Mouse (Mus musculus) heart, adult 2 months (tissue): ENCODE results near the gene Gm47955. TPM values are rescaled to one million over a fixed set of nuclear protein-coding genes. Genes with fewer than 3 reads are reported as not detected.

ENCODE experiments used
- DNase-seq, 2 experiments: peaks; one replicate each; pipeline ENCODE4 v3.0.0; 2021
- H3K27ac ChIP-seq: fragments of 200-600 bp; 2 replicates; pipeline ENCODE4 v1.8.1; 2022
- H3K27me3 ChIP-seq: fragments of 200-500 bp; 2 replicates; pipeline ENCODE4 v1.6.1; 2012; ENCODE audit warnings: mild to moderate bottlenecking, low read length, inconsistent platforms, mixed read lengths; ENCODE audit not compliant: control insufficient read depth, insufficient read depth
- H3K36me3 ChIP-seq: fragments of 200-500 bp; 2 replicates; pipeline ENCODE4 v1.6.1; 2012; ENCODE audit warnings: low read length, inconsistent platforms; ENCODE audit not compliant: control insufficient read depth, insufficient read depth
- H3K4me1 ChIP-seq: fragments of 200-500 bp; 2 replicates; pipeline ENCODE4 v1.6.1; 2011; ENCODE audit warnings: low read length; ENCODE audit not compliant: control insufficient read depth, insufficient read depth
- H3K4me3 ChIP-seq: fragments of 200-600 bp; 2 replicates; pipeline ENCODE4 v1.8.1; 2022
- H3K79me2 ChIP-seq: fragments of 200-500 bp; replicated peaks from 2 replicates; pipeline ENCODE4 v1.6.1; 2012; ENCODE audit warnings: mild to moderate bottlenecking, inconsistent platforms, low read length, moderate library complexity, mixed read lengths; ENCODE audit not compliant: control insufficient read depth, insufficient read depth
- H3K9ac ChIP-seq: fragments of 200-500 bp; 2 replicates; pipeline ENCODE4 v1.6.1; 2012; ENCODE audit warnings: low read depth, mild to moderate bottlenecking, control low read depth, inconsistent platforms, low read length, mixed read lengths
- CTCF ChIP-seq: fragments of 200-600 bp; IDR thresholded peaks from 2 replicates; pipeline ENCODE4 v1.8.1; 2022; ENCODE audit warnings: antibody characterized with exemption, mild to moderate bottlenecking, moderate library complexity
- EP300 ChIP-seq: fragments of 200-500 bp; IDR thresholded peaks from 2 replicates; pipeline ENCODE4 v1.6.1; 2011; ENCODE audit warnings: low read depth, low read length, control low read depth; ENCODE audit not compliant: insufficient read depth
- POLR2A ChIP-seq: fragments of 200-500 bp; IDR thresholded peaks from 2 replicates; pipeline ENCODE4 v1.6.1; 2011; ENCODE audit warnings: mild to moderate bottlenecking, low read depth, low read length, control low read depth; ENCODE audit not compliant: insufficient read depth
- WGBS: fragments of 180-500 bp; shearing (Covaris S2); methylation state at CpG from one replicate; pipeline ENCODE4 v1.1.7; 2018; 5-methylcytosine and 5-hydroxymethylcytosine counted together
- intact Hi-C: fragments of 180-260 bp; cut with DNase I; formaldehyde crosslinking; loops from one replicate; pipeline ENCODE4 v1.15.1; 2025
- polyA plus RNA-seq: library from polyadenylated mRNA; depleted of rRNA; stranded (reverse); fragments of >200 nt; gene quantifications from 2 replicates; pipeline ENCODE4 v1.2.3, GENCODE M21; 2012
- total RNA-seq, 2 experiments: library from RNA; stranded (reverse); gene quantifications; 2 replicates each; pipeline ENCODE4 v1.2.3; 2021

Gene Gm47955
- total and polyA plus RNA-seq, 3 experiments, result not detected

DNA sequence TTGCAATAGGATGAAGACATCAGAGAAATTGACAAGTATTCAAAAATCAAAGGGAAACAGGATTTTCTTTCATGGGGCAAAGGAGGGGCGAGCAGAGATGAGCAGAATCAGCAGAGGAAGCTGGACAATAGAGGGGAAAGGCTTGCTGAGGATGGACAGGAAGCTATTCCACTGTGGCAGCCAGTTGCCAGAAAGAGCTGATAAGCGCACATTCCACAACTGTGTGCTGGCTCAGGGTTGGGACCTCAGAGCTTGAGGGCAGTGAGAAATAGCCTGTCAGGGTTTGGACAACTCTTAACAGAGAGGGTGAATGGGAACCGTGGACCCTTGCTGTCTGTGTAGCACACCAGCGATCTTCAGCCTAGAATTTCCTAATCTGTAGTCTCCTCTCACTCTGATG, 12.0 kb downstream of the Gm47955 start:
- 2% methylated on average over 4 of the region's 4 CpGs for WGBS
- DNase-seq, result peak; percentile 18 to 23
- TF ChIP-seq EP300 (no peak), CTCF (no peak), POLR2A (no peak)
- Histone ChIP-seq H3K4me1 (peaks cover 3% of the 10 kb centered on the region), H3K79me2 (no peaks in the 10 kb centered on the region), H3K4me3 (no peak overlapping the region), H3K27ac (no peak overlapping the region; the same call in 1 of the 2 replicates), H3K27me3 (no peaks in the 10 kb centered on the region), H3K36me3 (no peaks in the 10 kb centered on the region), H3K9ac (no peak overlapping the region)
- intact Hi-C loops, result no loop called here

DNA sequence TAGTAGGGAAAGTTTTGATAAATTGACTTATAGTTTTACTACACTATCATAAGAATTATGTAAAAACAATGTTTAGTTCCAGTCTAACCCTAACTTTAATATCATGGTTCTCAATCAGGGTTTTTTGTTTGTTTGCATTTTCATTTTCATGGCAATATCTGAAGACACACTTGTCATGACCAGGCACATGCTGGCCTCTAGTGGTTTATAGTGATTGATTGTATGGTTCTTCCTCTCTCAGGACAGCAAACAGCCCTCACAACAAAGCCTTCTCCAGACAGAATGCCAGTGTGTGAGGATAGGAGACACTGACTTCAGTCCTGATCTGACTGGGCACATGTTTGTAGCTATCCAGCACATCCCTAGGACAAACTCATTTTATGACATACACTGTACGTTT, 13.2 kb downstream of the Gm47955 start:
- no peak overlapping the region for H3K27ac ChIP-seq
- WGBS, result 78% methylated on average over 1 of the region's 1 CpGs

DNA sequence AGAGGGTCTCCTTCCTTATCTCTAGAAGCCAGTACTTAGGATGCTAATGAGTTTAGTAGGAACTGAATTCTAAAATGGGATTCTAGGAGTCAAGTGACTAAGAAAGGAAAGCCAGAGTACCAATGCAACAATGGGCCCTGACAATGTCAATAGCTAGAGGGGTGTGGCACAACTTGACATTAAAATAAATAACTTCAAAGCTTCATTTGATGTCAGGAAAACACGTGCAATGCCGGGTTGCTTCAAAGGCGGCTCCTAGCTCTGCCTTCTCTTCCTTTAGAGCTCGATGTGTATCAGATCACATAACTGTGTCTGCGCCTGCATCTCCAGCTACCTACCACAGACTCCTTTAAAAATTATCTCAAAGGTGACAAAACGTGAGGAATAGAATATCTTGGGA, 13.8 kb downstream of the Gm47955 start:
- peaks cover 3% of the 10 kb centered on the region for H3K4me1 ChIP-seq
- intact Hi-C loops, result no loop called here
- 41% methylated on average over 6 of the region's 6 CpGs for WGBS

More for the DNA sequence above, 13.2 kb downstream of the Gm47955 start:
- no peak for DNase-seq
- Histone ChIP-seq H3K36me3 (no peaks in the 10 kb centered on the region), H3K79me2 (no peaks in the 10 kb centered on the region), H3K9ac (no peak overlapping the region), H3K4me1 (peaks cover 3% of the 10 kb centered on the region), H3K27me3 (no peaks in the 10 kb centered on the region), H3K4me3 (no peak overlapping the region)
- intact Hi-C loops, result no loop called here
- TF ChIP-seq CTCF, result peak; percentile 29
- TF ChIP-seq EP300, result no peak
- TF ChIP-seq POLR2A, result no peak

DNA sequence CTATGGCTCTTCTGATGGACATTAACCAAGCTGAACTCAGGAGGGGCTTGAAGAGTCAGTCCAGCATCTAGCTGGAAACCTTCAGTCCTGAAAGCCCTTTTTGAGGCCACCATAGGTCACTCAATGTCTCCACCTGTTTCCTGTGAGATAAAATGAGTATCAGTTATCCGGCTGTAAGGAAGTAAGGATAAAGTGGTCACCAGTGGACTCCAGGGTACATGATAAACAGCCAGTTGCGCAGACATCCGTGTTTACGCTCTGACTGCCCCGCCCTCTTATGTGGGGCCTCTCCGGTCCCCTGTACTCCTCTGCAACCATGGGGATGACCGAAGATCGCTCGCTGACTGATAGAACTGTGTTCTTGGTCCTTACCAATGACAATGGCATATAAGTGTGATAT, 14.3 kb downstream of the Gm47955 start:
- H3K79me2 ChIP-seq, result no peaks in the 10 kb centered on the region
- intact Hi-C loops, result no loop called here
- H3K36me3 ChIP-seq, result no peaks in the 10 kb centered on the region
- no peak for DNase-seq
- no peak for TF ChIP-seq CTCF
- TF ChIP-seq EP300, result no peak
- TF ChIP-seq POLR2A, result no peak
- WGBS, result 49% methylated on average over 9 of the region's 9 CpGs
- no peaks in the 10 kb centered on the region for H3K27me3 ChIP-seq
- H3K9ac ChIP-seq, result no peak overlapping the region
- H3K27ac ChIP-seq, result no peak overlapping the region
- peaks cover 3% of the 10 kb centered on the region for H3K4me1 ChIP-seq
- no peak overlapping the region for H3K4me3 ChIP-seq

More for the DNA sequence above, 13.8 kb downstream of the Gm47955 start:
- H3K79me2 ChIP-seq, result no peaks in the 10 kb centered on the region
- H3K27ac ChIP-seq, result no peak overlapping the region
- no peak overlapping the region for H3K9ac ChIP-seq
- no peak for TF ChIP-seq EP300
- no peak for TF ChIP-seq CTCF
- no peak for TF ChIP-seq POLR2A
- no peak overlapping the region for H3K4me3 ChIP-seq
- no peak for DNase-seq
- no peaks in the 10 kb centered on the region for H3K36me3 ChIP-seq
- H3K27me3 ChIP-seq, result no peaks in the 10 kb centered on the region

DNA sequence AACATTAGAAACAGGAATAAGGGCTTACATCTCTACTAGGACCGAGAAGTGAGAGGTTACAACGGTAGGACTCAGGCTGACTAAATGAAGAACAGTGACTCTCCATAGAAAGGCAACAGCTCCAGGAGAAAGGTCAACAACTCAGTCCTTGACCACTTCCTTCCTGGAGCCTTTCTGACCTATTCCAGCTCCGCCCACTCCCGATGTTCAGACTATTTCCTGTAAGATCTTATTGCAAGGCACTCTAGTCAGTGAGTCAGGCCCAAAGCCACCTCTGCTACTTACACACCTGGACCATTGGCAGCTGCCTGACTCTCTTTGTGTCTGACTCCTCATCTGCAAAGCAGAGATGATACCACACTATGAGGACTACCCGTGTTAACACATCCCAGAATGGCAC, 15.7 kb downstream of the Gm47955 start:
- intact Hi-C loops, result no loop called here
- no peak overlapping the region for H3K4me3 ChIP-seq
- H3K9ac ChIP-seq, result no peak overlapping the region
- no peak overlapping the region for H3K27ac ChIP-seq
- TF ChIP-seq CTCF (no peak), POLR2A (no peak), EP300 (no peak)
- no peak for DNase-seq
- peaks cover 3% of the 10 kb centered on the region for H3K4me1 ChIP-seq
- H3K79me2 ChIP-seq, result no peaks in the 10 kb centered on the region
- H3K27me3 ChIP-seq, result no peaks in the 10 kb centered on the region
- H3K36me3 ChIP-seq, result no peaks in the 10 kb centered on the region
- 52% methylated on average over 5 of the region's 5 CpGs for WGBS

DNA sequence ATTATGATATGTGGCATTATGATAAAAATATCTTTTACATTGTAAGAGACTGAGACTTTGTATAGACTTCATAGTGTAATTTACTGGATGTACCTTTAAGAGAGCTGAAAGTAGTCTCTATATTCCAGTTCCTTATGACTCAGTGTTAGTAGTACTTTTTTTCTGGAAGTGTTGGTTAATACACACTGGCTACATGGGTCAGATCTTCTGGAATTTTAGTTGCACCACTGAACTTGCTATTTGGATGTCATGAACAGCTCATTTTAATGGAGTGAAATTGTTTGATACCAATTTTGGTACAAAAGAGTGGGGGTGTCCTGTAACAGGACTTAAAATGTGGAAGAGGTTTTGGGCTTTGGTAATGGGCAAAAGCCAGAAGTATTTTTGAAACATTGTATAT, 17.8 kb downstream of the Gm47955 start:
- DNase-seq, result no peak
- no peaks in the 10 kb centered on the region for H3K27me3 ChIP-seq
- H3K4me3 ChIP-seq, result no peak overlapping the region
- H3K79me2 ChIP-seq, result no peaks in the 10 kb centered on the region
- H3K36me3 ChIP-seq, result no peaks in the 10 kb centered on the region
- no peak for TF ChIP-seq POLR2A
- no peak for TF ChIP-seq EP300
- no peak for TF ChIP-seq CTCF
- peaks cover 3% of the 10 kb centered on the region for H3K4me1 ChIP-seq
- intact Hi-C loops, result no loop called here
- H3K9ac ChIP-seq, result no peak overlapping the region
- no peak overlapping the region for H3K27ac ChIP-seq

DNA sequence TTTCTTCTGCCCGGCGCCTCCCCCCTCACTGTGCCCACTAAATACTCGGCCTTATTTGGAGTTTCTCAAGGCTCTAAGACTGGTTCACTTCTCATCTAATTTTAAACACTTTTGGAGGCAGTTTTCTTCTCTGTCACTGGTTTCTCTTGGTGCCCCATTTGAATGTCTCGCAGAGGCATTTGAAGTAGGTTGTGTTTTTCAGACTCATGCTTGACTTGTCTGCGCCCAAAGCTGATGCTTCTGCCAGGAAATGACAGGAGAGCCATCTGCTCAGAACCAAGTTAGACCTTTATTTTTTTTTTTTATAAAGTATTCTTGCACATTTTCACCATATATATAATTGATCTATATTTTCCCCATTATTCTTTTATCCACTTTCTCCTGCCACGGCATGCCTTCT, 26.7 kb downstream of the Gm47955 start:
- 88% methylated on average over 6 of the region's 6 CpGs for WGBS
- TF ChIP-seq POLR2A (no peak), CTCF (no peak), EP300 (no peak)

More for the DNA sequence above, 26.7 kb downstream of the Gm47955 start:
- Histone ChIP-seq H3K79me2 (no peaks in the 10 kb centered on the region), H3K4me3 (no peak overlapping the region), H3K4me1 (no peaks in the 10 kb centered on the region; the same call in 1 of the 2 replicates), H3K9ac (no peak overlapping the region), H3K27ac (no peak overlapping the region), H3K36me3 (no peaks in the 10 kb centered on the region), H3K27me3 (no peaks in the 10 kb centered on the region)
- DNase-seq, result no peak
- intact Hi-C loops, result loop anchor here (1.0 kb wide), 2 partner anchors 147 to 199 kb away; partner anchors contain the start of gene Agfg1
